Mouse (Mus musculus) erythroblast, adult 5-6 weeks (primary cell): ENCODE measurements around the gene 9930111J21Rik2. TPM values are rescaled to one million over a fixed set of nuclear protein-coding genes. Genes with fewer than 3 reads are reported as not detected.
A peak's percentile ranks its signal among the peaks of the same experiment; 100 is the strongest.

ENCODE experiments used
- ATAC-seq: replicated peaks from 2 replicates; pipeline ENCODE4 v1.8.0; 2016; ENCODE audit warnings: moderate number of reproducible peaks, mild to moderate bottlenecking, moderate TSS enrichment, inconsistent platforms; ENCODE audit not compliant: poor library complexity, low FRiP score, severe bottlenecking
- total RNA-seq, 2 experiments: library from RNA; stranded (forward) in 1 of 2; stranded (reverse) in 1 of 2; fragments of 150-400 nt in 1 of 2; fragments of 200-764, 138-1000 nt in 1 of 2; gene quantifications; 2 replicates each; pipeline versions ENCODE4 v1.2.3 to v1.2.4; 2015 to 2017; ENCODE audit warnings: low replicate concordance in 2 of 2

9930111J21Rik2 gene
- 21.1 and 35.5 TPM in 2 replicates for total RNA-seq (2015; ENCODE audit: low replicate concordance)
- total RNA-seq (2017; ENCODE audit: low replicate concordance): 12.4 and 17.8 TPM in 2 replicates

GRCm38 (mm10) chr11:49051093-49051891 lies at the start of gene 9930111J21Rik2:
Gene 9930111J21Rik2 (minus strand): TSS chr11:49051242.
- ATAC-seq: peak; percentile 41; the same call in 1 of the 2 replicates

GRCm38 (mm10) chr11:49100409-49100808 lies 49.4 kb upstream of the 9930111J21Rik2 start:
- ATAC-seq: peak; percentile 80

GRCm38 (mm10) chr11:49095367-49095766 lies 44.3 kb upstream of the 9930111J21Rik2 start:
- ATAC-seq: no peak

GRCm38 (mm10) chr11:49093861-49094660 lies 43.0 kb upstream of the 9930111J21Rik2 start:
- no peak for ATAC-seq

GRCm38 (mm10) chr11:49092786-49093185 lies 41.7 kb upstream of the 9930111J21Rik2 start:
- ATAC-seq: no peak

GRCm38 (mm10) chr11:49092053-49092586 lies 41.1 kb upstream of the 9930111J21Rik2 start:
- no peak for ATAC-seq

GRCm38 (mm10) chr11:49091171-49091570 lies 40.1 kb upstream of the 9930111J21Rik2 start:
- no peak for ATAC-seq

- no peak for ATAC-seq
Measured at GRCm38 (mm10) chr11:49090551-49090950, 39.5 kb upstream of the 9930111J21Rik2 start.

GRCm38 (mm10) chr11:49089735-49090507 lies 38.9 kb upstream of the 9930111J21Rik2 start:
- ATAC-seq: no peak

GRCm38 (mm10) chr11:49088990-49089652 lies 38.1 kb upstream of the 9930111J21Rik2 start:
- no peak for ATAC-seq

- ATAC-seq: peak; percentile 82
Measured at GRCm38 (mm10) chr11:49087830-49088616, 37.0 kb upstream of the 9930111J21Rik2 start.

- peak; percentile 27 for ATAC-seq
Measured at GRCm38 (mm10) chr11:49086858-49087361, 35.9 kb upstream of the 9930111J21Rik2 start.

GRCm38 (mm10) chr11:49084875-49085274 lies 33.8 kb upstream of the 9930111J21Rik2 start:
- no peak for ATAC-seq

- no peak for ATAC-seq
Measured at GRCm38 (mm10) chr11:49084385-49084784, 33.3 kb upstream of the 9930111J21Rik2 start.

GRCm38 (mm10) chr11:49083808-49084207 lies 32.8 kb upstream of the 9930111J21Rik2 start:
- no peak for ATAC-seq

- ATAC-seq: no peak
Measured at GRCm38 (mm10) chr11:49083146-49083545, 32.1 kb upstream of the 9930111J21Rik2 start.

GRCm38 (mm10) chr11:49081886-49082285 lies 30.8 kb upstream of the 9930111J21Rik2 start:
- 0 out of 2 replicates have a peak, but pooled peaks have one; percentile 22 for ATAC-seq

GRCm38 (mm10) chr11:49081356-49081755 lies 30.3 kb upstream of the 9930111J21Rik2 start:
- no peak for ATAC-seq
